Mouse (Mus musculus): Measurements from ENCODE around the gene Cd3e. TPM values are rescaled to one million over a fixed set of nuclear protein-coding genes. Genes with fewer than 3 reads are reported as not detected.
"Not testable (repeated sequence)": the region's sequence is repeated elsewhere in the genome, so short reads cannot be mapped to it uniquely, and the experiment has no call there.

Gene Cd3e
- polyA plus RNA-seq, 1 experiment from 2014 or later: not detected

DNA sequence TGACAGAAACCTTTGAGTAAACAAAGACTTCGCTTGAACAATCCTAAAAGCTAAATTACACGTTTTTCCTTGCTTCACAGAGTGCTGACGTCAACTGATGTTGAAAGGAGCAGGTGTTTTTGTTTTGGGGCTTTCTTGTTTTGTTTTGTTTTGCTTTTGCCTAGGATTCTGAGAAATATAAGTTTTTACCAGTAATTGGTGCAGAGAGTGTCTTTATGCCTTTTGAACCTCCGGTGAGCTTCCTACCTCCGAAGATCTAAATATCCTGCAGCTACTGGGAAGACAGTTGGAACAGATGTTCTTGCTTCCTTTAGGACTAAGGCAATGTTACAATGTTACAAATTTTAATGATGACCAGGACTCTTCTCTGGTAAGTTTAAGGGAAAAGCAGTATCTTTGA lies 30.1 kb upstream of the Cd3e start, which contains the start of gene Mpzl2:
Gene Mpzl2 (plus strand): TSS at position 301 of the 400 bp plus-strand sequence.
- H3K36me3 ChIP-seq: no peaks in the 10 kb centered on the region
- 62% methylated on average over 5 of the region's 5 CpGs for WGBS
- H3K4me3 ChIP-seq: no peak within 1 kb of the TSS
- H3K27me3 ChIP-seq: peaks cover 67% of the 10 kb centered on the region
- peak within 1 kb of the TSS; percentile 21; the same call in 1 of the 2 replicates for H3K4me2 ChIP-seq
- H3K4me1 ChIP-seq (replicated peaks): peaks cover 17% of the 10 kb centered on the region
- no peak within 1 kb of the TSS for H3K27ac ChIP-seq
- no peak within 1 kb of the TSS for H3K9ac ChIP-seq
- H3K9me3 ChIP-seq: no peaks in the 10 kb centered on the region
- no peak for ATAC-seq (ENCODE audit: low FRiP score)

DNA sequence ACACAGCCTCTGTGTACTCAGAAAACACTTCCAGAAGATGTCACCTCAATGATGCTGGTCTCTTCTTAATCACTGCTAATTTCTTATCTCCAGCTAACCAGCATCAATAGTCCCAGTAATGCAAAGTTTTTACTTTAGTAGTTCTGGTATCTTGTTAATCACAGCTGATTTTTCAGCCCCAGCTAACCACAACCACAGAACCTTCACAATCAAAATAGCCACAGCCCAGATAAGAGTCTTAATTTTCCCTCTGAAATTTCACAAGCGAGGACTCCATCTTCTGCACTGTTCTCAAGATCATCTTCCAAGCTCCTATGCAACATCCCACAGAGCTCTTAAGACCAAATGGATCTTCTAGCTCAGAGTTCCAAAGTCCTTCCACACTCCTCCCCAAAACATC lies 28.4 kb upstream of the Cd3e start:
- Histone ChIP-seq H3K4me1 (replicated peaks) (peaks cover 15% of the 10 kb centered on the region), H3K27me3 (peaks cover 50% of the 10 kb centered on the region)
- H3K27ac ChIP-seq; H3K9me3 ChIP-seq; H3K4me3 ChIP-seq; H3K4me2 ChIP-seq; ATAC-seq (ENCODE audit: low FRiP score); H3K36me3 ChIP-seq; H3K9ac ChIP-seq: not testable (repeated sequence)
- WGBS: 89% methylated on average over 1 of the region's 1 CpGs

DNA sequence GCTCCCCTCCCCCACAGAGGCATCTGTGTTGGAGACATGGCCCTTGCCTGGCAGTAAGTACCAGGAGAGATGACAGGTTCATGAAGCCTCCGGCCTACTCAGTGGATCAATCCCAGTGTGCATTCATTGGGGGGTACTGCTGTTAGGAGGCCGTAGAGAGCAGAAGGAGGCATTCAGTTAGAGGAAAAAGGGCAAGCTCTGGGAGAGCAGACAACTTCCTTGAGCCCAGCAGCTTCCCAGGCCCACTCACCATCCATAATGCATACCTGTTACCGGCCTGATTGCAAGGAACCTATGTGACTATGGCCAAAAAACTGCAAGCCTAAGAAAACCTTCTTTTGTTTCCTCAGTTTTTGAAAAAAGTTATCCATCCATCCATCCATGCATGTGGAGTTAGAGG lies 25.1 kb upstream of the Cd3e start:
- 84% methylated on average over 3 of the region's 3 CpGs for WGBS
- H3K9ac ChIP-seq: no peak overlapping the region
- no peaks in the 10 kb centered on the region for H3K4me1 ChIP-seq (replicated peaks)
- H3K9me3 ChIP-seq: no peaks in the 10 kb centered on the region
- H3K27ac ChIP-seq: no peak overlapping the region
- no peak for ATAC-seq (ENCODE audit: low FRiP score)
- no peak overlapping the region for H3K4me2 ChIP-seq
- peaks cover 23% of the 10 kb centered on the region for H3K27me3 ChIP-seq
- H3K36me3 ChIP-seq: no peaks in the 10 kb centered on the region
- H3K4me3 ChIP-seq: no peak overlapping the region

DNA sequence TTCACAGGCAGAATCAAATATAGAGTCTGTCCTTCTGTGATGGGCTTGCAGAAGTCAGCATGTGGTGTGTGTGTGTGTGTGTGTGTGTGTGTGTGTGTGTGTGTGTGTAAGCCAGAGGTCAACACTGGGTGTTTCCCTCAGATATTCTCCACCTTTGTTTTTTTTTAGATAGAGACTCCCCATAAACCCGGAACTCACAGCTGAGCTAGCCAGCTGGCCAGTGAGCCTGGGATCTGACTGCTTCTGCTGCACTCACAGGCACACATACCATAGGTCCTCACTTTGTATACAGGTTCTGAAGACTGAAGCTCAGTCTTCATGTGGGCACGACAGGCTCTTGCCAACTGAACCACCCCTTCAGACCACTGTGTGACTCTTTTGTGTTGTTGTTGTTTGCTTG lies 22.8 kb upstream of the Cd3e start:
- Histone ChIP-seq H3K27ac (no peak overlapping the region), H3K4me1 (replicated peaks) (no peaks in the 10 kb centered on the region), H3K9me3 (no peaks in the 10 kb centered on the region), H3K9ac (no peak overlapping the region), H3K36me3 (no peaks in the 10 kb centered on the region), H3K4me3 (no peak overlapping the region), H3K27me3 (peaks cover 19% of the 10 kb centered on the region; the same call in 1 of the 2 replicates), H3K4me2 (no peak overlapping the region)
- ATAC-seq (ENCODE audit: low FRiP score): no peak
- 77% methylated on average over 2 of the region's 2 CpGs for WGBS

DNA sequence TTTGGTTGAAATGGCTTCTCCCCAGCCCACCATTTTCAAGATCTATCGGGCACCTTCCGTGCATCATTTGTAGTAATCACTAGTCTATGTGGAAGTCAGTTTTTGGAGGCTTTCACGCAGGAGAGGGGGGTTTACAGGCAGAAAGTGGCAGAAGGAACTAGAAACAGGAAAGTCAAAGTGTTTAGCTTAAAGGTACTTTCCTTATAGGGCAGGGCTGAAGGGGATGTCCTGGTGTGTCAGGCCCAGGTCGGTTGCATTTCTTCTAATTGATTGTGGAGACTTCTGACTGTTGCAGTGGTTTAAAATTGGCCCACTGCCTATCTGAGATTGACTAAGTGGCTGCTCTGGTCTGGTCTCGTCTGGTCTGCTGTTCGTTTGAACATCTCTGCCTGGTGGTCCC lies 20.9 kb upstream of the Cd3e start:
- Histone ChIP-seq H3K9ac (no peak overlapping the region), H3K27ac (no peak overlapping the region), H3K9me3 (no peaks in the 10 kb centered on the region), H3K4me1 (replicated peaks) (no peaks in the 10 kb centered on the region), H3K4me3 (no peak overlapping the region), H3K36me3 (no peaks in the 10 kb centered on the region), H3K27me3 (peaks cover 26% of the 10 kb centered on the region), H3K4me2 (no peak overlapping the region)
- no peak for ATAC-seq (ENCODE audit: low FRiP score)
- WGBS: 80% methylated on average over 6 of the region's 6 CpGs

DNA sequence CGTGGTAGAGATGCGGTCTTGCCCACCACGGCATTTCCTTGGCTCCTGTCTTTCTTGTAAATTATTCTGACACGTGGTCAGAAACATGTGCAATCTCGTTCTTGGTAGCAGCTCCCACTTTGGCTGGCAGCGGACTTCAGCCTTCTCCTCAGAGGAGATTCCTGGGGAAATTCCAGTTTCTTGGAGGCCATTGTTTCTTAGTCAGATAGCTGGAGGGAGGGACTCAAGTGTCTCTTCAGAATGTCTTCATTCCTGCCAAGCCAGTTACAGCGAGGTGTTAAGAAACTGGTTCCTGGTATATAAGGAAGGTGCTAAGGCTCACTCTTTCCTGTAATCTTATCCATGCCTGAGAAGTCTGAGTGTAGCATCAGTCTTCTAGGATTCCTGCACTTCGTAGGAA lies 17.9 kb upstream of the Cd3e start:
- no peak for ATAC-seq (ENCODE audit: low FRiP score)
- H3K27me3 ChIP-seq: peaks cover 30% of the 10 kb centered on the region
- H3K9me3 ChIP-seq: no peaks in the 10 kb centered on the region
- H3K36me3 ChIP-seq: no peaks in the 10 kb centered on the region
- H3K4me3 ChIP-seq: no peak overlapping the region
- H3K27ac ChIP-seq: no peak overlapping the region
- no peaks in the 10 kb centered on the region for H3K4me1 ChIP-seq (replicated peaks)
- no peak overlapping the region for H3K4me2 ChIP-seq
- H3K9ac ChIP-seq: no peak overlapping the region
- WGBS: 79% methylated on average over 8 of the region's 8 CpGs

DNA sequence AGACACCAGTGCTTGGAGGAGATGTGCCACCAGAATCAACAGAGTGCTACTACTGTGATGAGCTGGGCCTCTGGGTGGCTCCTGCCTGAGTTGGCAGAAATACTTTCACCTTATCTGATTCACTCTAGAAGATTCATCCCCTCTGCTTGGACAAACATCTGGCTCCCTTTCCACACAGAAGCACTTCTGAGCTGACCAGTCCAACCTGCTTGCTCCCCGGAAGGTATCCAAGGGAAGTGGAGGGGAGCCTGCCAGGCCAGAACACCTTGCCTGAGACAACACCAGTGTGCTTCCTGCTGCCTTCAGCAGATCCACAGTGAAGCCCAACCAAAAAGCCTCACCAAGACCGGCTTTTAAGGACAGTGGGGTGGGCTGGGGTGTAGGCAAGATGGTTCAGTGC lies 14.8 kb upstream of the Cd3e start:
- Histone ChIP-seq H3K36me3 (no peaks in the 10 kb centered on the region), H3K27me3 (peaks cover 21% of the 10 kb centered on the region; the same call in 1 of the 2 replicates), H3K4me3 (no peak overlapping the region), H3K4me2 (no peak overlapping the region), H3K4me1 (replicated peaks) (no peaks in the 10 kb centered on the region), H3K9ac (no peak overlapping the region), H3K9me3 (no peaks in the 10 kb centered on the region), H3K27ac (no peak overlapping the region)
- WGBS: 82% methylated on average over 2 of the region's 2 CpGs
- ATAC-seq (ENCODE audit: low FRiP score): no peak

DNA sequence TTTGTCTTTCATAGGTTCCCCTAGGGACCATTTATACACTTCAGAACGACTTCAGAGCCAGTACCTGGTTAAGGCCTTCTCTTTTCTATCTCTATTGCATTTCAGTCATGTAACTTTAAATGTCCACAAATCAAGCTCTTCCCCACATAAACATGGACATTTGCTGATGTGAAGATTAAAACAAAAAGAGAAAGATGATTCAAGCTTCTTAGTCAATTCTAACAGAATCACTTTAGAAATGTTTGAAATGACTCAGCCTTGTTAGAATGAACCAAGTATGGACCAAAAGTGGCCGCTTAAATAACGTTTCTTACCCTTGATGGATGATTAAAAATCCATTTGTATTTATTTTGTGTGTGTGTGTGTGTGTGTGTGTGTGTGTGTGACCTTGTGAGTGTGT lies 14.2 kb upstream of the Cd3e start:
- no peak overlapping the region for H3K4me2 ChIP-seq
- no peaks in the 10 kb centered on the region for H3K9me3 ChIP-seq
- H3K9ac ChIP-seq: no peak overlapping the region
- H3K27ac ChIP-seq: no peak overlapping the region
- no peaks in the 10 kb centered on the region for H3K36me3 ChIP-seq
- no peak overlapping the region for H3K4me3 ChIP-seq
- H3K4me1 ChIP-seq (replicated peaks): no peaks in the 10 kb centered on the region
- H3K27me3 ChIP-seq: peaks cover 20% of the 10 kb centered on the region; the same call in 1 of the 2 replicates
- ATAC-seq (ENCODE audit: low FRiP score): no peak
- 65% methylated on average over 3 of the region's 3 CpGs for WGBS

DNA sequence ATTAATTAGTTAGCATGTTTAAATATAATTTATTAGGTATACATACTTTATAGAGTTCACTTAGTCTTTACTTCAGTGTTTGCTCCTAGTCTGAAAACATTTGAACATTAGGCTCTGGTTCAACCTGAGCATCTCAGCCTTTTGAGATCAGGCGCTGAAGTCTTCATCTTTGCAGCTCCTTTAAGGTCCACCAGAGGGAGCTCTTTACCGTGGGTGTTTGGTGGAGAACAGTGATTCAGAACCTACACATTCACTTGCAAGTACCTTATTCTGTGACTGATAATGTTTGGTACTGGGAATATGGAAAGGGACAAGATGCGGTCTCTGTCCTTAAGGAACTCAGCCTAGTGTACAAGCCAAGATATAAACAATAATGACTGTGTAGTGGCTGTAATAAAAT lies 13.4 kb upstream of the Cd3e start:
- no peak overlapping the region for H3K9ac ChIP-seq
- no peak overlapping the region for H3K4me2 ChIP-seq
- H3K4me3 ChIP-seq: no peak overlapping the region
- no peaks in the 10 kb centered on the region for H3K36me3 ChIP-seq
- H3K27me3 ChIP-seq: peaks cover 15% of the 10 kb centered on the region; the same call in 1 of the 2 replicates
- no peak for ATAC-seq (ENCODE audit: low FRiP score)
- no peak overlapping the region for H3K27ac ChIP-seq
- no peaks in the 10 kb centered on the region for H3K4me1 ChIP-seq (replicated peaks)
- no peaks in the 10 kb centered on the region for H3K9me3 ChIP-seq
- 11% methylated on average over 3 of the region's 3 CpGs for WGBS

DNA sequence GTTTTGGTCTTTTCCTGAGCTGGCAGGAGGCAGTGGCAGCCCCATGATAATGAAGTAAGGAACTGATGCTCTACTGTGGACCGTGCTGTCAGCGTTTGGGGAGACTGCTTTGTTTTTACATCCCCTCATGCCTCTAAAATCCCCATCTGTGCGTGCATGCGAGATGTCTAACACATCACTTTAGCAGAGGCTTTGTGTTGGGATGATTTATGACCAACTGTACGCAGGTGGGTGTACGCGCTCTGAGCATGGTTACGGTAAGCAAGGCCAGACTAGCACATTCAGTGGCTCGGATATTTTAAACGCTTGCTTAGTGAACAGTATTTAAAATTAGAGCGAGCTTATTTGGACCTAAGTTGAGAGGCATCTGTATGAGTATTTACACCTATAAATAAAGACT lies 8.6 kb upstream of the Cd3e start:
- WGBS: 80% methylated on average over 11 of the region's 11 CpGs
- no peak overlapping the region for H3K4me2 ChIP-seq
- no peak overlapping the region for H3K4me3 ChIP-seq
- H3K9ac ChIP-seq: no peak overlapping the region
- H3K4me1 ChIP-seq (replicated peaks): no peaks in the 10 kb centered on the region
- no peak overlapping the region for H3K27ac ChIP-seq
- H3K36me3 ChIP-seq: no peaks in the 10 kb centered on the region
- ATAC-seq (ENCODE audit: low FRiP score): no peak
- H3K9me3 ChIP-seq: no peaks in the 10 kb centered on the region
- H3K27me3 ChIP-seq: no peaks in the 10 kb centered on the region

DNA sequence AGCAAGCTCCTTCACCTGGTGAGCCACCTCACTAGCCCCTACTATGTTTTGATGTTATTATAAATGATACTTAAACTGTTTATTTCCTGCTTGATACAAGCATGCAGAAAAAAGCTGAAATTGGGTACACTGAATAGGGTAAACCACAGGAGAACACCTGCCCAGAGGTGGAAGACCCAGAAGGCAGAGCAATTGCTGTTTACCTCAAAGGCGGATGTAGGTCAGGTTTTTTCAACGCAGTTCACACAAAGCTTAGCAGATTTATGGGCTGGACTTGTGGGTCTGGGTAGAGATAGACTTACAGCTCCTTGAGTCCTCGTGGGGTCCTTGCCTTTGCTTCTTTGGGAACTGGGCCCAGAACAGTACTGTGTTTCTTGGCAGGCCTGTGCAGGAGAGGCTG lies 6.4 kb upstream of the Cd3e start:
- WGBS: 77% methylated on average over 3 of the region's 3 CpGs
- Histone ChIP-seq H3K27ac (no peak overlapping the region), H3K36me3 (no peaks in the 10 kb centered on the region), H3K27me3 (0 out of 2 replicates have a peak, but pooled peaks cover 2% of the 10 kb centered on the region), H3K4me2 (no peak overlapping the region), H3K4me1 (replicated peaks) (no peaks in the 10 kb centered on the region), H3K9ac (no peak overlapping the region), H3K9me3 (no peaks in the 10 kb centered on the region), H3K4me3 (no peak overlapping the region)
- ATAC-seq (ENCODE audit: low FRiP score): no peak

DNA sequence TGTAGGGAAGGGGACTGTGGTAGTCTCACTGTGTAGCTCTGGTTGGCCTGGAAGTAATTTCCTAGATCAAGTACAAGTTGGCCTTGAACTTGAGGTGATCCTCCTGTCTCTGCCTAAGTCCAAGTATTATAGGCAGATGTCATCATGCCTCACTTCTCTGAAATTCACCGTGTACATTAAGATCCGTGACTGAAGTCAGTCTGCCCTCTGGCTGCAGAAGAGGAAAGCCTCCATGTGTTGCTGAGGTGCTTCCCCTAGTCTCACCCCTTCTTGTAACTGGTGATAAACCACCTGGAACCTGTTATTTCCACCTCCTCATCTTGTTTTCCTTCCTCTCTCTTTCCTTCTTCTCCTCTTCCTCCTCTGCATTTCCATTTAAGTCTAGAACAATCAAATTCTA lies 5.5 kb upstream of the Cd3e start:
- ATAC-seq (ENCODE audit: low FRiP score): no peak
- Histone ChIP-seq H3K36me3 (no peaks in the 10 kb centered on the region), H3K27me3 (0 out of 2 replicates have a peak, but pooled peaks cover 2% of the 10 kb centered on the region), H3K4me1 (replicated peaks) (no peaks in the 10 kb centered on the region), H3K9me3 (no peaks in the 10 kb centered on the region), H3K4me3 (no peak overlapping the region), H3K27ac (no peak overlapping the region), H3K9ac (no peak overlapping the region), H3K4me2 (no peak overlapping the region)
- 51% methylated on average over 2 of the region's 2 CpGs for WGBS

DNA sequence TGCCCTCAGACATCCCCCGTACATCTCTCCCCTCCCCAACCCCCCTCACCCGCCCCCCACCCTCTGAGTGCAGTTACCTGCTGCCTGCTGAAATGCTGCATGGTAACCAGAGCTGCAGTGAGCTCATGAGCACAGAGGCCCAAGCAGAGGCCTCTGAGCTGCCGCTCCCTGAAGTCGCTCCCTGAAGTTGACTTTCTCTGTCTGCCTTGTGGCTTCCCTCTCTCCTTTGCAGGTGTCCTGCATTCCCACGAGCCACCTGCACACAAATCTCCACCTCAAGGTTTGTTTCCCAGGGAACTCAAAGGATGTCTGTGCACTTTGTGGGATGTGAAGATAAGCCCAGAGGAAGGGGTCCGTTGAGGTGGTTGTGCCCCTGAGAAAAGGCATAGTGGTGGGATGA lies 1.9 kb upstream of the Cd3e start:
- Histone ChIP-seq H3K9me3 (no peaks in the 10 kb centered on the region), H3K4me2 (no peak overlapping the region), H3K27me3 (0 out of 2 replicates have a peak, but pooled peaks cover 2% of the 10 kb centered on the region), H3K4me1 (replicated peaks) (no peaks in the 10 kb centered on the region), H3K27ac (no peak overlapping the region), H3K36me3 (no peaks in the 10 kb centered on the region), H3K4me3 (no peak overlapping the region), H3K9ac (no peak overlapping the region)
- no peak for ATAC-seq (ENCODE audit: low FRiP score)
- WGBS: 59% methylated on average over 6 of the region's 6 CpGs

All from hindbrain, embryonic 13.5 days (tissue).